Mouse (Mus musculus): ENCODE measurements around the gene Cacnb1. TPM values are rescaled to one million over a fixed set of nuclear protein-coding genes. Genes with fewer than 3 reads are reported as not detected.

Gene Cacnb1
- polyA plus RNA-seq, 1 experiment = 5.2 TPM

DNA sequence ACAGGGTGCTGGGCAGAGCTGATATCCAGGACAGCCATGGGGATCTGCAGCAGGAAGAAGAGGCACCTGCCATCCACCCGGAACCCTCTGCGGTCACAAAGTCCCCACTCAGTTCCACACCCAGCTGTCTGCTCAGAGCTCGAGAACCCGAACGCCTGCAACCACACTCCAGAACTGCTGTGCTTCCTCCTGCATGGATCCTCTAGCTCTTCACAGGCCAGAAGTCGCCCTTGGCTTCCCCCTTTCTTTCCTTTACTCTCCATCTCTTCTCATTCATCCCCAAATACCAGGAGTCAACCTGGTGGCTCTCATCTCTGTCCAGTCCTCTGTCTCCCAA is 68.9 kb downstream of the Cacnb1 start:
- peaks cover 8% of the 10 kb centered on the region for H3K4me1 ChIP-seq (ENCODE audit: control insufficient read depth, insufficient read depth, low read length)
- no peaks in the 10 kb centered on the region for H3K27me3 ChIP-seq (ENCODE audit: control insufficient read depth, insufficient read depth, low read length, poor library complexity, severe bottlenecking)
- H3K4me3 ChIP-seq (ENCODE audit: low read depth, low read length) = no peak overlapping the region
- no peak overlapping the region for H3K27ac ChIP-seq (ENCODE audit: insufficient read depth, low read length)
- no peaks in the 10 kb centered on the region for H3K36me3 ChIP-seq (ENCODE audit: control insufficient read depth, insufficient read depth, low read length, poor library complexity, severe bottlenecking)
- TF ChIP-seq POLR2A (IDR thresholded peaks at IDR 0.05; ENCODE audit: insufficient read depth, low read length) (no peak), CTCF (IDR thresholded peaks at IDR 0.05; ENCODE audit: low read depth, low read length) (no peak), EP300 (IDR thresholded peaks at IDR 0.05; ENCODE audit: insufficient read depth, low read depth, low read length) (no peak)
- H3K9me3 ChIP-seq (replicated peaks; ENCODE audit: control insufficient read depth, insufficient read depth, low read length, poor library complexity, severe bottlenecking) = no peaks in the 10 kb centered on the region
- H3K9ac ChIP-seq (ENCODE audit: low read depth, poor library complexity, severe bottlenecking) = no peak overlapping the region

DNA sequence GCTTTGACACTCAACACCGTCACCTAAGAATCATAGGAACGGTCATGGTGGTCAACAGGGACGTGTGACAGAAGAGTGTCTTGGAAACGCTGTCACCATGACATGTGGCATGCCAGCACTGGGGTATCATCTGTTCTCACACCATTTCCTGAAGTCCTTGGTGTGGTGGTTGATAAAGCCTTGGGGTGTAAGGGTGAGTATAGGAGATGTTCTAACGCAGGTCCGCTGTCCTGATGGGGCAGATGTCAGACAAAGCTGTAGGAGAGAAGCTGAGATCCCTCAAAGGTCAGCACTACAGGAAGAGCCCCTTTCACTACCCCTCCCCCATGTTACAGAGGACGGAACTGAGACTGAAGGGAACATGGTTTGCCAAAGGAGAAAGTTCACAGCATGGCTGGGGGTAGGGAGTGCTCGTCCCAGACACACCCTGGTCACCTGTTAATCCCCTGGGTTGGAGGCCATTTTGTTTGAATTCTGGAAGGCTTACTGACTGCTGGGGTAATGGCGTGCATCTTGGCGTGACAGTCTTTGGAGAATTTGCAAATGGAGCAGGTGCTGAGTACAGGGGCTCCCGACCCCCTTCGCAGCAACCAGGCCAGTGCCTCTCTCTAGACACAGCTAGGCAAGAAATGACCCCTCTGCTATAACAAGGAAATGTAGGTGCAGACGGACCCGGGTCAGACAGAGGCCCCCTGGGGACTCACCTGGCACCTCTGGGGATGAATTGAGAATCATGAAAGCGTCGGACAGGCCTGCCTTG is 69.5 kb downstream of the Cacnb1 start:
- Histone ChIP-seq H3K9me3 (replicated peaks; ENCODE audit: control insufficient read depth, insufficient read depth, low read length, poor library complexity, severe bottlenecking) (no peaks in the 10 kb centered on the region), H3K9ac (ENCODE audit: low read depth, poor library complexity, severe bottlenecking) (no peak overlapping the region), H3K36me3 (ENCODE audit: control insufficient read depth, insufficient read depth, low read length, poor library complexity, severe bottlenecking) (no peaks in the 10 kb centered on the region), H3K27me3 (ENCODE audit: control insufficient read depth, insufficient read depth, low read length, poor library complexity, severe bottlenecking) (no peaks in the 10 kb centered on the region), H3K4me3 (ENCODE audit: low read depth, low read length) (no peak overlapping the region), H3K27ac (ENCODE audit: insufficient read depth, low read length) (no peak overlapping the region), H3K4me1 (ENCODE audit: control insufficient read depth, insufficient read depth, low read length) (peaks cover 6% of the 10 kb centered on the region)
- TF ChIP-seq CTCF (IDR thresholded peaks at IDR 0.05; ENCODE audit: low read depth, low read length) = no peak
- no peak for TF ChIP-seq EP300 (IDR thresholded peaks at IDR 0.05; ENCODE audit: insufficient read depth, low read depth, low read length)
- TF ChIP-seq POLR2A (IDR thresholded peaks at IDR 0.05; ENCODE audit: insufficient read depth, low read length) = no peak

DNA sequence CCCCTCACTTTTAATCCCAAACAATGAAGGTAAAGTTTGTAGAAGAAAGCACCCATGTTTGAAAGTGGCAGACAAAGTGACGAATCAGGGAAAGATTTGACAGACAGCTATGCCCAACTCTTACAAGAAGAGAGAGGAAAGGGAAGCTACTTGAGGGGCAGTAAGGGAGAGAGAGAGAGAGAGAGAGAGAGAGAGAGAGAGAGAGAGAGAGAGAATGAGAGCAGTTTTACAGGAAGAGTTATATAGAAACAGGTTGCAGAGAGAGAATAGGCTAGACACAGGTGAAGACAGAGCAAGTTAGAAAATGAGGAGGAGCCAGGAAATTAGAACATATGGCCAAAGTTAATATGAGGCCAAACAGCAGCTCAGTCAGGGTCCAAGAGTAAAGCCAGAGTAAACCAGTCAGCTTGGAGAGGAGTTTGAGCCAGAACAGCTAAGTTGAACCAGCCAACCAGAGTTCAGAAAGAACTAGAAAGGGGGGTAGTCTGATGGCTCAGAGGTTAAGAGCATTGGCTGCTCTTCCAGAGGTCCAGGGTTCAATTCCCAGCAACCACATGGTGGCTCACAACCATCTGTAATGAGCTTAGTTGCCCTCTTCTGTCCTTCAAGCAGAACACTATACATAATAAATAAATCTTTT is 70.3 kb downstream of the Cacnb1 start:
- no peaks in the 10 kb centered on the region for H3K36me3 ChIP-seq (ENCODE audit: control insufficient read depth, insufficient read depth, low read length, poor library complexity, severe bottlenecking)
- no peak overlapping the region for H3K27ac ChIP-seq (ENCODE audit: insufficient read depth, low read length)
- no peak overlapping the region for H3K9ac ChIP-seq (ENCODE audit: low read depth, poor library complexity, severe bottlenecking)
- peaks cover 3% of the 10 kb centered on the region for H3K4me1 ChIP-seq (ENCODE audit: control insufficient read depth, insufficient read depth, low read length)
- no peaks in the 10 kb centered on the region for H3K27me3 ChIP-seq (ENCODE audit: control insufficient read depth, insufficient read depth, low read length, poor library complexity, severe bottlenecking)
- no peak overlapping the region for H3K4me3 ChIP-seq (ENCODE audit: low read depth, low read length)
- no peaks in the 10 kb centered on the region for H3K9me3 ChIP-seq (replicated peaks; ENCODE audit: control insufficient read depth, insufficient read depth, low read length, poor library complexity, severe bottlenecking)
- TF ChIP-seq POLR2A (IDR thresholded peaks at IDR 0.05; ENCODE audit: insufficient read depth, low read length) (no peak), EP300 (IDR thresholded peaks at IDR 0.05; ENCODE audit: insufficient read depth, low read depth, low read length) (no peak), CTCF (IDR thresholded peaks at IDR 0.05; ENCODE audit: low read depth, low read length) (no peak)

Other genes starting within 250 kb of the Cacnb1 start
- 0.99 TPM in 1 of 2 replicates, not detected in the other for gene 1700001P01Rik, start 247.1 kb downstream of the Cacnb1 start, polyA plus RNA-seq (2011; ENCODE audit: insufficient read depth, insufficient read length, low read depth, missing spikeins)
- gene Rpl23, start 240.6 kb downstream of the Cacnb1 start, polyA plus RNA-seq (2011; ENCODE audit: insufficient read depth, insufficient read length, low read depth, missing spikeins) = 777 and 842 TPM in 2 replicates
- gene Lasp1, start 224.0 kb downstream of the Cacnb1 start, polyA plus RNA-seq (2011; ENCODE audit: insufficient read depth, insufficient read length, low read depth, missing spikeins) = 228 and 231 TPM in 2 replicates
- gene B230217C12Rik, start 182.3 kb downstream of the Cacnb1 start, polyA plus RNA-seq (2011; ENCODE audit: insufficient read depth, insufficient read length, low read depth, missing spikeins) = 2.8 and 3.4 TPM in 2 replicates
- gene Fbxo47, start 138.9 kb downstream of the Cacnb1 start, polyA plus RNA-seq (2011; ENCODE audit: insufficient read depth, insufficient read length, low read depth, missing spikeins) = 2.5 and 2.8 TPM in 2 replicates
- 3.0 and 3.3 TPM in 2 replicates for gene Plxdc1, start 36.6 kb downstream of the Cacnb1 start, polyA plus RNA-seq (2011; ENCODE audit: insufficient read depth, insufficient read length, low read depth, missing spikeins)
- 2.8 and 3.6 TPM in 2 replicates for gene Arl5c, start 26.9 kb downstream of the Cacnb1 start, polyA plus RNA-seq (2011; ENCODE audit: insufficient read depth, insufficient read length, low read depth, missing spikeins)
- gene Rpl19, start 3.7 kb upstream of the Cacnb1 start, polyA plus RNA-seq (2011; ENCODE audit: insufficient read depth, insufficient read length, low read depth, missing spikeins) = 2,020 and 2,244 TPM in 2 replicates
- 5.6 and 9.6 TPM in 2 replicates for gene Stac2, start 30.4 kb upstream of the Cacnb1 start, polyA plus RNA-seq (2011; ENCODE audit: insufficient read depth, insufficient read length, low read depth, missing spikeins)
- 44.5 and 45.8 TPM in 2 replicates for gene Fbxl20, start 127.4 kb upstream of the Cacnb1 start, polyA plus RNA-seq (2011; ENCODE audit: insufficient read depth, insufficient read length, low read depth, missing spikeins)
- 55.8 and 57.5 TPM in 2 replicates for gene Med1, start 170.3 kb upstream of the Cacnb1 start, polyA plus RNA-seq (2011; ENCODE audit: insufficient read depth, insufficient read length, low read depth, missing spikeins)
- gene Cdk12, start 180.0 kb upstream of the Cacnb1 start, polyA plus RNA-seq (2011; ENCODE audit: insufficient read depth, insufficient read length, low read depth, missing spikeins) = 52.5 and 53.6 TPM in 2 replicates

Measured in ES-Bruce4 (cell line).